Mouse (Mus musculus): ENCODE results near the gene Vmn1r202.
"Not testable (repeated sequence)": the region's sequence is repeated elsewhere in the genome, so short reads cannot be mapped to it uniquely, and the experiment has no call there.

Gene Vmn1r202

GRCm38 (mm10) chr13:22505281-22505680, at the start of gene Vmn1r202:
Gene Vmn1r202 (minus strand): TSS chr13:22505381.
- no peak for DNase-seq (ENCODE audit: low spot score in 2 of 2)

GRCm38 (mm10) chr13:22552898-22553297, 47.7 kb upstream of the Vmn1r202 start, which contains the start of gene Vmn1r204:
Gene Vmn1r204 (plus strand): TSS chr13:22553198.
- not testable (repeated sequence) for DNase-seq (ENCODE audit: low spot score in 2 of 2)

- DNase-seq (ENCODE audit: low spot score in 2 of 2), result no peak
These were observed 12.6 kb upstream of the Vmn1r202 start, which contains the start of gene Vmn1r203 for GRCm38 (mm10) chr13:22517814-22518213. Gene Vmn1r203 (plus strand): TSS chr13:22518114.

- no peak for DNase-seq (ENCODE audit: low spot score in 2 of 2)
These were observed 2.8 kb downstream of the Vmn1r202 start for GRCm38 (mm10) chr13:22502431-22502830.

- no peak for DNase-seq (ENCODE audit: low spot score in 2 of 2)
These were observed 33.6 kb downstream of the Vmn1r202 start, which contains the start of gene Vmn1r201 for GRCm38 (mm10) chr13:22471623-22472022. Gene Vmn1r201 (plus strand): TSS chr13:22471923.

GRCm38 (mm10) chr13:22455145-22455544, 50.0 kb downstream of the Vmn1r202 start:
- no peak for DNase-seq (ENCODE audit: low spot score in 2 of 2)

All from urinary bladder, postnatal 4 days (tissue).